17 mouse cellular contexts compared by ENCODE assay signal in genomic region chr11:82568219-82568676, GRCm38 (mm10).
DNase-seq lines count a peak whose midpoint lies in the region; ATAC-seq and TF ChIP-seq lines count a peak whose summit lies in the region.
"Had no signal": no experiment of that assay in that cellular context is flagged by ENCODE, and none has a peak within 500 bp of the region (broad histone marks: within the 10 kb centered on the region; RNA-seq: fewer than 3 reads in every experiment).

No protein-coding gene starts in this region.

- H3K9me3 ChIP-seq in kidney, postnatal 0 days (replicated peaks; ENCODE audit: low read length) = no peaks in the 10 kb centered on the region
- H3K9me3 ChIP-seq in midbrain, embryonic 14.5 days (ENCODE audit: control insufficient read depth, low read length) = no peaks in the 10 kb centered on the region

- no peak for TF ChIP-seq CTCF in cerebellum, adult 2 months (IDR thresholded peaks at IDR 0.05; ENCODE audit: borderline replicate concordance, insufficient read depth, low read depth, low read length)
- TF ChIP-seq CTCF in kidney, postnatal 0 days (IDR thresholded peaks at IDR 0.05; ENCODE audit: low read depth) = no peak

- WGBS in cerebellum, adult 2 months = 60% methylated on average over 2 of the region's 2 CpGs
- WGBS in kidney, postnatal 0 days = 7% methylated on average over 2 of the region's 2 CpGs
- WGBS in midbrain, embryonic 14.5 days = 40% methylated on average over 2 of the region's 2 CpGs

- H3K4me2 ChIP-seq in kidney, postnatal 0 days (ENCODE audit: low read length) = no peak overlapping the region
- H3K4me2 ChIP-seq in midbrain, embryonic 14.5 days (ENCODE audit: low read length) = no peak overlapping the region

- DNase-seq in cerebellum, postnatal 10 days = peak; percentile 60 to 72
- no peak for DNase-seq in cerebellum, adult 2 months
- DNase-seq in kidney, postnatal 0 days (ENCODE audit: low spot score) = peak; percentile 56
- DNase-seq in kidney, adult 9 months = no peak
- peak; percentile 33 for DNase-seq in brain, adult 2 months (ENCODE audit: low read depth, low spot score)
- DNase-seq in midbrain, embryonic 14.5 days = peak; percentile 53
- no peak for DNase-seq in B cell, adult 2 months
- DNase-seq in heart, adult 9 months (ENCODE audit: low spot score in 2 of 2) = no peak
- DNase-seq: cerebellum, adult 18-20 months; heart, adult 2 months; heart, postnatal 36 days; kidney, adult 11 months; lung, postnatal 4 days; right cerebral cortex, postnatal 25 days; thymus, adult 2 months had no signal

- H3K4me1 ChIP-seq in cerebellum, adult 2 months (ENCODE audit: control insufficient read depth, insufficient read depth, low read length) = peaks cover 4% of the 10 kb centered on the region; the same call in 1 of the 2 replicates
- 0 out of 2 replicates have a peak, but pooled peaks cover 10% of the 10 kb centered on the region for H3K4me1 ChIP-seq in kidney, postnatal 0 days (replicated peaks; ENCODE audit: insufficient read depth, low read length)
- H3K4me1 ChIP-seq in midbrain, embryonic 14.5 days (ENCODE audit: control insufficient read depth, insufficient read depth, low read length) = peaks cover 12% of the 10 kb centered on the region

- H3K27me3 ChIP-seq in cerebellum, adult 2 months (ENCODE audit: control insufficient read depth, insufficient read depth, low read length) = no peaks in the 10 kb centered on the region
- no peaks in the 10 kb centered on the region for H3K27me3 ChIP-seq in kidney, postnatal 0 days (ENCODE audit: insufficient read depth, low read length)
- H3K27me3 ChIP-seq in midbrain, embryonic 14.5 days (ENCODE audit: control insufficient read depth, insufficient read depth, low read length) = no peaks in the 10 kb centered on the region

- H3K36me3 ChIP-seq in kidney, postnatal 0 days (ENCODE audit: insufficient read depth, low read length) = no peaks in the 10 kb centered on the region
- no peaks in the 10 kb centered on the region for H3K36me3 ChIP-seq in midbrain, embryonic 14.5 days (ENCODE audit: control insufficient read depth, insufficient read depth, low read length)

- no peak overlapping the region for H3K9ac ChIP-seq in kidney, postnatal 0 days (ENCODE audit: low read depth, low read length)
- no peak overlapping the region for H3K9ac ChIP-seq in midbrain, embryonic 14.5 days (replicated peaks; ENCODE audit: low read length)
- H3K9ac ChIP-seq: liver, embryonic 14.5 days had no signal

- ATAC-seq in kidney, postnatal 0 days (replicated peaks; ENCODE audit: low FRiP score, low read depth) = no peak
- ATAC-seq in midbrain, embryonic 14.5 days (ENCODE audit: low FRiP score, low TSS enrichment) = no peak

- no peak for TF ChIP-seq POLR2A in cerebellum, adult 2 months (IDR thresholded peaks at IDR 0.05; ENCODE audit: borderline replicate concordance, insufficient read depth, low read length)

- H3K27ac ChIP-seq in cerebellum, adult 2 months (ENCODE audit: insufficient read depth, low read length) = no peak overlapping the region
- H3K27ac ChIP-seq in kidney, postnatal 0 days = no peak overlapping the region
- H3K27ac ChIP-seq in midbrain, embryonic 14.5 days (replicated peaks; ENCODE audit: low read depth, low read length) = no peak overlapping the region
- H3K27ac ChIP-seq: heart, adult 2 months; layer of hippocampus, adult 2 months; liver, embryonic 14.5 days had no signal

- H3K4me3 ChIP-seq in cerebellum, adult 2 months (replicated peaks; ENCODE audit: insufficient read depth, low read depth, low read length) = no peak overlapping the region
- H3K4me3 ChIP-seq in kidney, postnatal 0 days (replicated peaks; ENCODE audit: low read depth, low read length) = no peak overlapping the region
- no peak overlapping the region for H3K4me3 ChIP-seq in midbrain, embryonic 14.5 days (replicated peaks; ENCODE audit: low read depth, low read length)
- H3K4me3 ChIP-seq: heart, adult 2 months; layer of hippocampus, adult 2 months had no signal

Comparison
In these comparisons a context has a peak if more than half of its experiments do, and no peak if none do; other contexts are left out.
1. DNase-seq: peak in cerebellum, postnatal 10 days (2 of 2), kidney, postnatal 0 days (single experiment), brain, adult 2 months (single experiment) and midbrain, embryonic 14.5 days (single experiment); none in cerebellum, adult 2 months (0 of 2), kidney, adult 9 months (single experiment), B cell, adult 2 months (0 of 2) and heart, adult 9 months (0 of 2).